Mouse (Mus musculus): ENCODE data around the gene Pds5b.

GRCm38 (mm10) chr5:150788261-150788660, 114.7 kb downstream of the Pds5b start:
- no peak for TF ChIP-seq CTCF (IDR thresholded peaks at IDR 0.05 in 2 of 3, conservative IDR thresholded peaks at IDR 0.05 in 1 of 3; ENCODE audit: control insufficient read depth in 1 of 3, insufficient read depth in 1 of 3, low read depth in 2 of 3, low read length in 3 of 3, poor library complexity in 1 of 3, severe bottlenecking in 1 of 3)
- no peak for TF ChIP-seq SIN3A (IDR thresholded peaks at IDR 0.05; ENCODE audit: low read length)
- no peak for TF ChIP-seq ZC3H11A (IDR thresholded peaks at IDR 0.05; ENCODE audit: low read depth, low read length)
- no peak for TF ChIP-seq USF2 (IDR thresholded peaks at IDR 0.05; ENCODE audit: borderline replicate concordance in 1 of 2, insufficient read depth in 1 of 2, low read depth in 1 of 2, low read length in 2 of 2)
- no peak for TF ChIP-seq CHD2 (IDR thresholded peaks at IDR 0.05; ENCODE audit: low read length)
- TF ChIP-seq CHD1 (IDR thresholded peaks at IDR 0.05; ENCODE audit: low read depth, low read length) = no peak
